Mouse (Mus musculus): ENCODE data around the gene Phlda3.

The Phlda3 gene

DNA sequence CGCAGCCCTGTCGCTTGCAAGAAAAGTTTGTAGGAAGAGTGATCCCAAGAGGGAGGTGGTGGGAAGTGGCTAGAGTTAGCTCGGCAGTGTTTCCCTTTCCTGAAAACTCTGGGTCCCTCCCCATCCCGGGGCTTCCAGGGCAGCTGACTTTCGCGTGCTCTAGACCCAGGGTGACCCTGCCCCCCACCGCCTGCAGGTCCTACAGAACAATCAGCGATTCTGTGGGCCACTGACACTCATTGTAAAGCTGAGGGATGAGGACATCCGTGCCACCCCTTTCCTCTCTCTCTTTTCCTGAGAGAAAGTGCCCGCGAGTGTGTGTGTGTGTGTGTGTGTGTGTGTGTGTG is 36.6 kb upstream of the Phlda3 start:
- Histone ChIP-seq H3K9me3 (ENCODE audit: low read length) (peaks cover 4% of the 10 kb centered on the region; the same call in 1 of the 2 replicates), H3K4me3 (replicated peaks; ENCODE audit: low read length) (peak overlapping the region; percentile 84), H3K27me3 (ENCODE audit: insufficient read depth, low read length) (peaks cover 11% of the 10 kb centered on the region), H3K36me3 (ENCODE audit: insufficient read depth, low read length) (no peaks in the 10 kb centered on the region), H3K4me1 (replicated peaks; ENCODE audit: low read depth, low read length) (peaks cover 65% of the 10 kb centered on the region)
- TF ChIP-seq POU5F1 (IDR thresholded peaks at IDR 0.05; ENCODE audit: borderline replicate concordance, low read length), result no peak
- no peak for TF ChIP-seq CTCF (conservative IDR thresholded peaks at IDR 0.05; ENCODE audit: low read length)
- TF ChIP-seq NANOG (IDR thresholded peaks at IDR 0.05; ENCODE audit: borderline replicate concordance, low read length), result no peak

GRCm38 (mm10) chr1:135729821-135730220 is 36.1 kb upstream of the Phlda3 start:
- Histone ChIP-seq H3K27me3 (ENCODE audit: insufficient read depth, low read length) (peaks cover 11% of the 10 kb centered on the region), H3K36me3 (ENCODE audit: insufficient read depth, low read length) (no peaks in the 10 kb centered on the region), H3K9me3 (ENCODE audit: low read length) (peaks cover 4% of the 10 kb centered on the region; the same call in 1 of the 2 replicates), H3K4me1 (replicated peaks; ENCODE audit: low read depth, low read length) (peaks cover 65% of the 10 kb centered on the region), H3K4me3 (replicated peaks; ENCODE audit: low read length) (peak overlapping the region; percentile 84)
- no peak for TF ChIP-seq CTCF (conservative IDR thresholded peaks at IDR 0.05; ENCODE audit: low read length)
- no peak for TF ChIP-seq POU5F1 (IDR thresholded peaks at IDR 0.05; ENCODE audit: borderline replicate concordance, low read length)
- TF ChIP-seq NANOG (IDR thresholded peaks at IDR 0.05; ENCODE audit: borderline replicate concordance, low read length), result no peak

DNA sequence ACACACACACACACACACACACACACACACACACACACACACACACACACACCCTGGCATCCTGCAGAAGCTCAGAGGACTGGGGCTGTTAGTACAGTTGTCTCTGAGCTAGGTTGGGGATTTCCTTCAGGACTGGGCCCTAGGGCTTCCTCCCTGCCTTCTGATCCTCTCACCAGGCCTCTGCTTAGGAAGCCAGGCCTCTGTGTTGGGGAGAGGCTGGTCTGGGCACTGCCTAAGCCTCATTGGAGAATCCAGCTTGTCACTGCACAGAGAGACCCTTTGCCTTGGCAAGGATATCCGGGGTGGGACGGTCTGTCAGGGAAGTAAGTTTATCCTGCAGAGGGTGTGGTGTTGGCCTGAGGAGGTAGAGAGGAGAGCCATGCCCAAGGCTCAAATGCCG is 35.6 kb upstream of the Phlda3 start:
- Histone ChIP-seq H3K9me3 (ENCODE audit: low read length) (peaks cover 4% of the 10 kb centered on the region; the same call in 1 of the 2 replicates), H3K4me3 (replicated peaks; ENCODE audit: low read length) (peak overlapping the region; percentile 84), H3K27me3 (ENCODE audit: insufficient read depth, low read length) (peaks cover 11% of the 10 kb centered on the region), H3K36me3 (ENCODE audit: insufficient read depth, low read length) (no peaks in the 10 kb centered on the region), H3K4me1 (replicated peaks; ENCODE audit: low read depth, low read length) (peaks cover 68% of the 10 kb centered on the region)
- TF ChIP-seq POU5F1 (IDR thresholded peaks at IDR 0.05; ENCODE audit: borderline replicate concordance, low read length) (no peak), CTCF (conservative IDR thresholded peaks at IDR 0.05; ENCODE audit: low read length) (no peak), NANOG (IDR thresholded peaks at IDR 0.05; ENCODE audit: borderline replicate concordance, low read length) (no peak)

GRCm38 (mm10) chr1:135731393-135731792 is 34.5 kb upstream of the Phlda3 start:
- no peaks in the 10 kb centered on the region for H3K9me3 ChIP-seq (ENCODE audit: low read length)
- peaks cover 11% of the 10 kb centered on the region for H3K27me3 ChIP-seq (ENCODE audit: insufficient read depth, low read length)
- TF ChIP-seq POU5F1 (IDR thresholded peaks at IDR 0.05; ENCODE audit: borderline replicate concordance, low read length), result no peak
- no peak for TF ChIP-seq CTCF (conservative IDR thresholded peaks at IDR 0.05; ENCODE audit: low read length)
- no peak for TF ChIP-seq NANOG (IDR thresholded peaks at IDR 0.05; ENCODE audit: borderline replicate concordance, low read length)
- no peak overlapping the region for H3K4me3 ChIP-seq (replicated peaks; ENCODE audit: low read length)
- H3K4me1 ChIP-seq (replicated peaks; ENCODE audit: low read depth, low read length), result peaks cover 72% of the 10 kb centered on the region
- H3K36me3 ChIP-seq (ENCODE audit: insufficient read depth, low read length), result no peaks in the 10 kb centered on the region

DNA sequence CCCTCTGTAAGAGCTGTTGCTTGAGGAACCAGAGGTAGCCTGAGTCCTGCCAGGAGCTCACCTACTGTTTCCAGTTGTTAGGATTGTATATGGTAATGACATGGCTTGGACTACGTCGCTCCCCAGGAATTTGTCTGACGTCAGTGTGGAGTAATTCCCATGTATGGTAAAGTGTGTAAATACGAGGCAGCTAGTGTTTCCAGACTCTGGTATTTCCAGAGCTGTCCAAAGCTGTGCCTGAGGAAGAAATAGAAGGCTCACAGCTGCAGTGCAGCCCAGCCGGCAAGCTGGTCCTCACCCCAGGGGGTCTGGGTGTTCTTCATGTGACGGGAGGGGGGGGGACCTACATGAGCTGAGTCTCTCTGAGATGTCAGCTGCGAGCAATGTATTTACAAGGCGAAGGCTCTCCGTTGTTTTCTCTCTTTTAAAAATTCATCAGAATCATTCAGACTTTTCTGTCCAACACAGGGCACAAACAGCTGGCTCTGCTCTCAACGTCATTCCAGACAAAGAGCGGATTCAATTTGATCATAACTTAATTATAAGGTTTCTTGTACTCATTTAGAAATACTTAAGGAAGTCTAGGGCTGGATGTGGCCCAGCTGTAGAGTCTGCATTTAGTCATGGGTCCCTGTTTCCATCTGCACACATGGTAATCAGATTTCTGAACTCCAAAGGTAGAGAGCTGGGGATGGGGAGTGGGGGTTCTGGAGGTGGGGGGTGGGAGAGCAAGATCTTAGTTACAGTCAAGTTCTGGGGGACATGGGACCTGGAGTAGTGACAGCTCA is 33.8 kb upstream of the Phlda3 start:
- Histone ChIP-seq H3K4me1 (replicated peaks; ENCODE audit: low read depth, low read length) (peaks cover 72% of the 10 kb centered on the region), H3K9me3 (ENCODE audit: low read length) (no peaks in the 10 kb centered on the region), H3K36me3 (ENCODE audit: insufficient read depth, low read length) (no peaks in the 10 kb centered on the region), H3K27me3 (ENCODE audit: insufficient read depth, low read length) (peaks cover 11% of the 10 kb centered on the region), H3K4me3 (replicated peaks; ENCODE audit: low read length) (no peak overlapping the region)
- TF ChIP-seq POU5F1 (IDR thresholded peaks at IDR 0.05; ENCODE audit: borderline replicate concordance, low read length), result no peak
- TF ChIP-seq NANOG (IDR thresholded peaks at IDR 0.05; ENCODE audit: borderline replicate concordance, low read length), result no peak
- TF ChIP-seq CTCF (conservative IDR thresholded peaks at IDR 0.05; ENCODE audit: low read length), result no peak

- Histone ChIP-seq H3K4me3 (replicated peaks; ENCODE audit: low read length) (no peak overlapping the region), H3K36me3 (ENCODE audit: insufficient read depth, low read length) (no peaks in the 10 kb centered on the region), H3K4me1 (replicated peaks; ENCODE audit: low read depth, low read length) (peaks cover 60% of the 10 kb centered on the region), H3K9me3 (ENCODE audit: low read length) (no peaks in the 10 kb centered on the region), H3K27me3 (ENCODE audit: insufficient read depth, low read length) (no peaks in the 10 kb centered on the region; the same call in 1 of the 2 replicates)
- TF ChIP-seq CTCF (conservative IDR thresholded peaks at IDR 0.05; ENCODE audit: low read length) (no peak), NANOG (IDR thresholded peaks at IDR 0.05; ENCODE audit: borderline replicate concordance, low read length) (no peak), POU5F1 (IDR thresholded peaks at IDR 0.05; ENCODE audit: borderline replicate concordance, low read length) (no peak)
These were observed 31.5 kb upstream of the Phlda3 start for GRCm38 (mm10) chr1:135734225-135734937.

GRCm38 (mm10) chr1:135735460-135735859 is 30.5 kb upstream of the Phlda3 start:
- Histone ChIP-seq H3K9me3 (ENCODE audit: low read length) (no peaks in the 10 kb centered on the region), H3K4me3 (replicated peaks; ENCODE audit: low read length) (no peak overlapping the region), H3K4me1 (replicated peaks; ENCODE audit: low read depth, low read length) (peaks cover 50% of the 10 kb centered on the region), H3K36me3 (ENCODE audit: insufficient read depth, low read length) (no peaks in the 10 kb centered on the region), H3K27me3 (ENCODE audit: insufficient read depth, low read length) (no peaks in the 10 kb centered on the region; the same call in 1 of the 2 replicates)
- TF ChIP-seq POU5F1 (IDR thresholded peaks at IDR 0.05; ENCODE audit: borderline replicate concordance, low read length), result no peak
- TF ChIP-seq NANOG (IDR thresholded peaks at IDR 0.05; ENCODE audit: borderline replicate concordance, low read length), result no peak
- TF ChIP-seq CTCF (conservative IDR thresholded peaks at IDR 0.05; ENCODE audit: low read length), result no peak

- Histone ChIP-seq H3K36me3 (ENCODE audit: insufficient read depth, low read length) (peaks cover 22% of the 10 kb centered on the region), H3K4me1 (replicated peaks; ENCODE audit: low read depth, low read length) (peaks cover 26% of the 10 kb centered on the region)
- no peak for TF ChIP-seq CTCF (conservative IDR thresholded peaks at IDR 0.05; ENCODE audit: low read length)
- TF ChIP-seq POU5F1 (IDR thresholded peaks at IDR 0.05; ENCODE audit: borderline replicate concordance, low read length), result no peak
- TF ChIP-seq NANOG (IDR thresholded peaks at IDR 0.05; ENCODE audit: borderline replicate concordance, low read length), result no peak
These were observed 20.9 kb upstream of the Phlda3 start for GRCm38 (mm10) chr1:135744987-135745386.

More at GRCm38 (mm10) chr1:135744987-135745386, 20.9 kb upstream of the Phlda3 start:
- Histone ChIP-seq H3K4me3 (replicated peaks; ENCODE audit: low read length) (no peak overlapping the region), H3K9me3 (ENCODE audit: low read length) (no peaks in the 10 kb centered on the region), H3K27me3 (ENCODE audit: insufficient read depth, low read length) (no peaks in the 10 kb centered on the region)
